In genomic region chr4:111720662-111721003, GRCm38 (mm10) we compare ENCODE assay signal across 8 mouse cellular contexts. TPM values are rescaled to one million over a fixed set of nuclear protein-coding genes. Genes with fewer than 3 reads are reported as not detected.
DNase-seq lines count a peak whose midpoint lies in the region; ATAC-seq and TF ChIP-seq lines count a peak whose summit lies in the region.

No protein-coding gene starts in this region.

- peak overlapping the region; percentile 96; the same call in 1 of the 2 replicates for H3K4me3 ChIP-seq in liver, adult 2 months (ENCODE audit: insufficient read depth, low read depth, low read length)
- peak overlapping the region; percentile 98 for H3K4me3 ChIP-seq in forebrain, embryonic 10.5 days
- H3K4me3 ChIP-seq in limb, embryonic 13.5 days = peak overlapping the region; percentile 90
- H3K4me3 ChIP-seq in stomach, embryonic 14.5 days (ENCODE audit: low read depth, low read length) = peak overlapping the region; percentile 87

- H3K36me3 ChIP-seq in liver, adult 2 months (ENCODE audit: control insufficient read depth, insufficient read depth, low read length) = no peaks in the 10 kb centered on the region
- peaks cover 6% of the 10 kb centered on the region; the same call in 1 of the 2 replicates for H3K36me3 ChIP-seq in forebrain, embryonic 10.5 days (replicated peaks)
- no peaks in the 10 kb centered on the region for H3K36me3 ChIP-seq in limb, embryonic 13.5 days
- no peaks in the 10 kb centered on the region for H3K36me3 ChIP-seq in stomach, embryonic 14.5 days (ENCODE audit: control insufficient read depth, insufficient read depth, low read length)

- H3K79me2 ChIP-seq in liver, adult 2 months (ENCODE audit: control insufficient read depth, insufficient read depth, low read length) = no peaks in the 10 kb centered on the region

- 28% methylated on average over 2 of the region's 2 CpGs for WGBS in liver, adult 2 months
- WGBS in forebrain, embryonic 10.5 days = 18% methylated on average over 2 of the region's 2 CpGs
- WGBS in limb, embryonic 13.5 days = 14% methylated on average over 2 of the region's 2 CpGs
- WGBS in stomach, embryonic 14.5 days = 9% methylated on average over 2 of the region's 2 CpGs

- no peak overlapping the region for H3K9ac ChIP-seq in liver, adult 2 months (ENCODE audit: low read depth, low read length)
- peak overlapping the region; percentile 82 for H3K9ac ChIP-seq in limb, embryonic 13.5 days
- peak overlapping the region; percentile 69; the same call in 1 of the 2 replicates for H3K9ac ChIP-seq in stomach, embryonic 14.5 days (replicated peaks; ENCODE audit: low read depth, low read length)

- peak overlapping the region; percentile 72 for H3K4me2 ChIP-seq in limb, embryonic 13.5 days (replicated peaks)
- H3K4me2 ChIP-seq in stomach, embryonic 14.5 days (replicated peaks; ENCODE audit: low read depth, low read length) = peak overlapping the region; percentile 44

- H3K9me3 ChIP-seq in forebrain, embryonic 10.5 days = no peaks in the 10 kb centered on the region
- H3K9me3 ChIP-seq in limb, embryonic 13.5 days = no peaks in the 10 kb centered on the region
- no peaks in the 10 kb centered on the region for H3K9me3 ChIP-seq in stomach, embryonic 14.5 days (ENCODE audit: control insufficient read depth, low read depth, low read length)

- ATAC-seq in limb, embryonic 13.5 days (ENCODE audit: low FRiP score, low read depth) = peak; percentile 14; the same call in 1 of the 2 replicates
- no peak for ATAC-seq in stomach, embryonic 14.5 days (ENCODE audit: insufficient number of reproducible peaks, insufficient read depth, low FRiP score, low read depth)

- no peaks in the 10 kb centered on the region; the same call in 1 of the 2 replicates for H3K4me1 ChIP-seq in liver, adult 2 months (ENCODE audit: control insufficient read depth, insufficient read depth, low read length)
- peaks cover 16% of the 10 kb centered on the region for H3K4me1 ChIP-seq in forebrain, embryonic 10.5 days
- H3K4me1 ChIP-seq in limb, embryonic 13.5 days = peaks cover 14% of the 10 kb centered on the region
- peaks cover 7% of the 10 kb centered on the region; the same call in 1 of the 2 replicates for H3K4me1 ChIP-seq in stomach, embryonic 14.5 days (ENCODE audit: control insufficient read depth, insufficient read depth, low read length)

- DNase-seq in liver, adult 2 months (ENCODE audit: extremely low read depth, low read depth, low spot score) = no peak
- no peak for DNase-seq in liver
- DNase-seq in forebrain, embryonic 10.5 days (ENCODE audit: extremely low spot score, low spot score) = no peak
- no peak for DNase-seq in adrenal gland, postnatal 14 days
- DNase-seq in cerebellum, postnatal 36 days = no peak
- no peak for DNase-seq in adrenal gland, adult 2 months

- H3K27ac ChIP-seq in liver, adult 2 months (replicated peaks; ENCODE audit: insufficient read depth, low read depth, low read length) = peak overlapping the region; percentile 2; the same call in 1 of the 2 replicates
- peak overlapping the region; percentile 91 for H3K27ac ChIP-seq in forebrain, embryonic 10.5 days
- H3K27ac ChIP-seq in limb, embryonic 13.5 days = peak overlapping the region; percentile 84; the same call in 1 of the 2 replicates
- H3K27ac ChIP-seq in stomach, embryonic 14.5 days (ENCODE audit: low read length) = peak overlapping the region; percentile 73; the same call in 1 of the 2 replicates

- no peak for TF ChIP-seq POLR2A in liver, adult 2 months (IDR thresholded peaks at IDR 0.05; ENCODE audit: extremely low read depth, insufficient read depth, low read length)

- no peak for TF ChIP-seq CTCF in liver, adult 2 months (IDR thresholded peaks at IDR 0.05; ENCODE audit: low read depth, low read length)

- no peaks in the 10 kb centered on the region for H3K27me3 ChIP-seq in liver, adult 2 months (ENCODE audit: control insufficient read depth, insufficient read depth, low read length)
- H3K27me3 ChIP-seq in forebrain, embryonic 10.5 days (ENCODE audit: poor library complexity, severe bottlenecking) = no peaks in the 10 kb centered on the region
- H3K27me3 ChIP-seq in limb, embryonic 13.5 days = no peaks in the 10 kb centered on the region
- H3K27me3 ChIP-seq in stomach, embryonic 14.5 days (ENCODE audit: control insufficient read depth, insufficient read depth, low read length) = no peaks in the 10 kb centered on the region

RNA-seq across cellular contexts. Expression of gene Spata6, which starts 0.8 kb away (rescaled TPM):
- total RNA-seq in liver, adult 2 months (2014; rRNA removed) = 2.5 and 3.6 TPM in 2 replicates
- 0.88 and 1.8 TPM in 2 replicates for polyA plus RNA-seq in liver, adult 2 months (2012; rRNA removed)
- 30.7 and 34.8 TPM in 2 replicates for polyA plus RNA-seq in forebrain, embryonic 10.5 days (2016; fragmentation: Nextera tagmentation; extraction: Ambion mirVana)
- polyA plus RNA-seq in limb, embryonic 13.5 days (2015; fragmentation: Nextera tagmentation; extraction: Ambion mirVana) = 32.1 and 34.9 TPM in 2 replicates
- polyA plus RNA-seq in stomach, embryonic 14.5 days (2014; fragmentation: Nextera tagmentation; extraction: Ambion mirVana) = 27.2 and 30.8 TPM in 2 replicates
- total RNA-seq in adrenal gland, postnatal 14 days (2021) = 12.2 and 20.4 TPM in 2 replicates
- 10 to 100 TPM in 1 of 2 experiments, 1 to 10 TPM in 1; 9.1 to 11.5 TPM for total RNA-seq in adrenal gland, adult 2 months (2021)
- 56.4 and 70.4 TPM in 2 replicates for polyA plus RNA-seq in adrenal gland, adult 2 months (2012; rRNA removed)

Comparison
In these comparisons a context has a peak if more than half of its experiments do, and no peak if none do; other contexts are left out.
1. H3K27ac ChIP-seq: peak in every context shown above with its lines; median percentile 91 in forebrain, embryonic 10.5 days; 84 in limb, embryonic 13.5 days; 73 in stomach, embryonic 14.5 days; 2 in liver, adult 2 months.
2. RNA of gene Spata6, which starts 0.8 kb away (polyA plus RNA-seq): 56.4 to 70.4 TPM in adrenal gland, adult 2 months, 32.1 to 34.9 TPM in limb, embryonic 13.5 days, 30.7 to 34.8 TPM in forebrain, embryonic 10.5 days and 27.2 to 30.8 TPM in stomach, embryonic 14.5 days; 0.88 to 1.8 TPM in liver, adult 2 months; every median in the first group is over 10 times any median in the second.
3. Peak in every context shown above with its lines, with median percentiles within 50 percentile points of each other: H3K4me3 ChIP-seq.